Mouse (Mus musculus): ENCODE measurements around the gene Gamt.

The Gamt gene

DNA sequence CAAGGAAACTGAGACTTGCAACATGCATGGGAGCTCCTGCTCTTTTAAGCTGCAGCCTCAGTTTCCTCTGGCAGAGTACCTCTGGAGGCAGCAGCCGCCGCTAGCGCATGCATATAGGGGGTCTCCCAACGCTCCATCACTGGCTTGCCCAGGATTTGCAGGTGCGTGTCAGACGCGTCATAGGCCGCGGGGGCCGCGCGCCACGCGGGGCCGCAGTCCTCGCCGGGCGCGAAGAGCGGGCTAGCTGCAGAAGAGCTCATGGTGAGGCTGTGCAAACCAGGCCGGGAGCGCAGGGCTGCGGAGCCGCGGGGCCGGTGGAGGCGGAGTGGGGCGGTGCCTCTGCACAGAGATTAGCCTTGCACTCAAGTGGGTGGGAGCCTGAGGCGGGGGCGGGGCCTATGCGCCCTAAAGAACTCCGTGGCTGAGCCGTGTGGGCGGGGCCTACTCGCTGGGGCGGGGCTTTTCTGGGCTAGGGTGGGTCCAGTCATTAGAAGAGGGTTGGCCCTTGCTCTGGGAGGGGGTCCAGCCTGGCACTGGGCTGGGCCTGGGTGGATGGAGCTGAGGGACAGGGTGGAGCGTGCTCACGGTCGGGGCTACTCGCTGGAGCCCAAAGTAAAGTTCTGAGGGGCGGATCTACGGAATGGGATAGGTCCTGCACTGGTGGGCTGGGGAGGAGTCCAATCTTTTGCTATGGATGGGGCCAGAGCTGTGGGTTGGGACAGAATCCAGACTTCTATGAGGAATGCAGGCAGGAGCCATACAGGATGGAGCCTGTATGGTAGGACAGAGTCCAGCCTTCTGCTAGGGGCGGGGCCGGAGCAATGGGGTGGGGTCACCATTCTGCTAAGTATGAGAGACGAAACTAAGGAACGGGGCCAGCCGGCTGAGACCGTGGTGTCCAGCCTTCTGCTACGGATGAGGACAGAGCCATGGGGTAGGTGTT, at the start of gene Gamt, which contains the start of gene Dazap1:
Gene Gamt (minus strand): TSS at position 371 of the 943 bp plus-strand sequence.
Gene Dazap1 (plus strand): TSS at position 845 of the 943 bp plus-strand sequence.
- peak; percentile 94 for DNase-seq (ENCODE audit: low read depth, low spot score)

DNA sequence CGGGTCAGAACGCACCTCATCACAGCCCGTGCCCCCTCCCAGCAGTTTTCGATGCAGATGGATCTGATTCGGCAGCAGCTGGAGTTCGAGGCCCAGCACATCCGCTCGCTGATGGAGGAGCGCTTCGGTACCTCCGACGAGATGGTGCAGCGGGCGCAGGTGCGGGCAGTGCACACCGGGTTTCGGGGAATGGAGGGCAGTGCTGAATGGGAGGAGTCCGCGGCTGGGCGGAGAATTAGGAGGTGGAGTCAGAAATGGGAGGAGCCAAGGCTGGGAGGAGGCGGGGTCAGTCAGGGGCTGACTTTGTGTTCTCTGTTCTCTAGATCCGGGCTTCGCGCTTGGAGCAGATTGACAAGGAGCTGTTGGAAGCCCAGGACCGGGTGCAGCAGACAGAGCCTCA, 44.0 kb upstream of the Gamt start:
- DNase-seq (ENCODE audit: low read depth, low spot score) = peak; percentile 34

DNA sequence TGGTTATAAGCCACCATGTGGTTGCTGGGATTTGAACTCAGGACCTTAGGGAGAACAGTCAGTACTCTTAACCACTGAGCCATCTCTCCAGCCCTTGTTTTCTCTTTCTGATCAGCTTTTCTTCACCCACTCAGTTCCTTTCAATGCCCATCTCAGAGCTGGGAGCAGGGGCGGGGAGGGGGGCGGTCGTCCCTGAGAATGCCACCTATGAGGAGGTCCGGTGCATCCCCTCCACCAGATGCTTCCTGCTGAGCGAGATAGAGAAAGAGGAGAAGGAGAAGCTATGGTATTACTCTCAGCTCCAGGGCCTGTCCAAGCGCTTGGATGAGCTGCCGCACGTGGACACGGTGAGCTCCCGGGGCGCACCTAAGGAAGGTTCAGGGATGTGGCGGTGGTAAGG, 43.6 kb upstream of the Gamt start:
- DNase-seq (ENCODE audit: low read depth, low spot score) = no peak

DNA sequence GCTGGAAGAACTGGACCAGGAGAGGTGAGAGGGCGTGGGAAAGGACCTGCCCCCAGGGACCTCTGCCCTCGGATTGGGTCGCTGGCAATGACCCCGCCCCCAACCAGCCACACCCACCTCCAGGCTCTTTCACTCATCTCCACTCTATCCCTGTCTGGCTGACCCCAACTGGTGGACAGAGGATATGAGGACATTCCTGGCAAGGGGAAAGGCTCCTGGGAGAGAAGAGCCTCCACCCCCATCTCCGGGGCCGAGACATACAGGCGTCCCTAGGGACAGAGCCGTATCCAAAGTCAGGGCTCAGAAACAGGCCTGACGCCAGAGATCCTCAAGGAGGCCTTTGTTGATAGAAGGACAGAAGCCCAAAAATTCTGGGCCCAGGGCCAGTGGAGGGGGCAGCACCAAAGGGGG, 41.7 kb upstream of the Gamt start:
- peak; percentile 45 for DNase-seq (ENCODE audit: low read depth, low spot score)

DNA sequence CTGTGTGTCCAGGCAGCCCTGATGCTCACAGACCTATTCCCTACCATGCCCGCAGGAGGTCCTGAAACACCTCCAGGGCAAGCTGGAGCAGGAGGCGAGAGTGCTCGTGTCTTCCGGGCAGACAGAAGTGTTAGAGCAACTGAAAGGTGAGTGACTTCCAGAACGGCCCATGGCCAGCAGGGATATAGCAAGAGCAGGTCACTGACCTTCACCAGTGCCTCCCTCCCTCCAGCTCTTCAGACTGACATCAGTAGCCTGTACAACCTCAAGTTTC, 41.2 kb upstream of the Gamt start:
- no peak for DNase-seq (ENCODE audit: low read depth, low spot score)

DNA sequence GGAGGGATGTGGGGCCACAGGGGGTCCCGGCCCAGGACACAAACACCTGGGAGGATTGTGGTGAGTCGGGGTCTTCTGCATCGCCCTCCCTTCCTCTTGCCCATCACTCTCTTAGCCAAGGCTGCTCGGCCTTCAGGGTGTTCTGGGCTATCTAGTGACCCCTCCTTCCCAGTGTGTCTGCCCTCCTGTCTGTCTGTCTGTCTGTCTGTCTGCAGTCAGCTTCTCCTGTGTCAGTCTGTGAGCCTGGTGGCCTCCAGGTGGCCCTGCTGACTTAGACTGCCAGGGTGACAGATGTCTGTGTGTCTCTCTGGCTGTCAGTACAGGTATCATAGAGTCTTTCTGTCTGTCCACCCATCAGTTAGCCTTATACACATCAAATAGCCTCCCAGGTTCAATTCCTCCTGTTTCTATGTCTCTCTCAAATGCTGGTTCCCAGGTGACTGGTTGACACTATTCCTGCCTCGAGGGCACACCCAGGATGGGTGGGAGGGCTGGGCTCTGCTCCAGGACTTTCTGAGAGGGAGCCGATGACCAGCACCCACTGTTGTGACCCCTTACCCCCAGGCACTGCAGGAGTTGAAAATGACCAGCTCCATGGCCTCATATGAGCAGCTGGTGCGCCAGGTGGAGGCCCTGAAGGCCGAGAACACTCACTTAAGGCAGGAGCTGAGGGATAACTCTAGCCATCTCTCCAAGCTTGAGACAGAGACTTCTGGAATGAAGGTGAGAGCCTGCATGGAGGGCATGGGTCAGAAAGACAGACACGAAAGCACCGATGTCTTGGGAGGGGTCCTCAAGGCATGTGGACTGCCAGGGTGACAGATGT, 40.7 kb upstream of the Gamt start:
- no peak for DNase-seq (ENCODE audit: low read depth, low spot score)

DNA sequence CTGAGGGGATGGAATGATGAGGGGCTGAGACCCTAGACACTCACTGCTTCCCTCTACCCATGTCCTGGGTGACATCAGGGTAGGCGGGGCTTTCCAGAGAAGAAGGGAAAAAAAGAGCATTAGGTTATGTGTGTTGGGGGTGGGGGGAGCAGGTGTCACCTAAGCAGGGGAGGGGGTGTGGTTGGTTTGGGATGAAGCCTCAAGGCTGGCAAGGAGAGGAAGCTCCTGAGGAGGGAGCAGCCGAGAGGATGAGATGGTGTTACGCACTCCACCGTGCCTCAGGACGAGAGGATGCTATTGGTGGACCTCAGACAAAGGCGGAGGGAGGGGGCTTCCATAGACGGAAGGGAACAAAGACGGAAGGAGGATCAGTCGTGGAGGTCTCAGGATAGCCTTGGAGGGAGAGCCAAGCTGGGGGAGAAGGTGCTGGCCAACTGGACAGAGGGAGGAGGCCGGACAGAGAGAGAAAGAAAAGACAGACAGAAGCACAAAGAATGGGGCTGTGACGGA, 39.9 kb upstream of the Gamt start:
- DNase-seq (ENCODE audit: low read depth, low spot score) = peak; percentile 68

DNA sequence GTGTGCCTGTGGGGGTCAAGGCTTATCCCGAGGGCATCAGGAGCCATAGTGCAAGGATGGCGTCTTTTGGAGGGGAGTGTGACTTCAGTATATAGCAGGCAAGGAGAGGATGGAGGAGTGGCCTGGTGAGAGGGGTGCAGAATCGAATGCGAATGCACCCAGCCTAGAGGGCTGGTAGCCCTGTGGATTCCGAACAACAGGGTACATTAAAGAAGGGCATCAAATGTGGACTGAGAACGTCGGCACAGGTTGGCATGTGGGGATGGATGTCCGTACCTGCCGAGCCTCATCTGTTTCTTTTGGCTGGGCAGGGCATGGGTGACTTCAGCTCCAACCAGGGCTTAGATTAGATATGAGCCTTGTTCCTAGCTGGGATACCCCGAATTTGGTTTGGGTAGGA, 39.0 kb upstream of the Gamt start:
- no peak for DNase-seq (ENCODE audit: low read depth, low spot score)

DNA sequence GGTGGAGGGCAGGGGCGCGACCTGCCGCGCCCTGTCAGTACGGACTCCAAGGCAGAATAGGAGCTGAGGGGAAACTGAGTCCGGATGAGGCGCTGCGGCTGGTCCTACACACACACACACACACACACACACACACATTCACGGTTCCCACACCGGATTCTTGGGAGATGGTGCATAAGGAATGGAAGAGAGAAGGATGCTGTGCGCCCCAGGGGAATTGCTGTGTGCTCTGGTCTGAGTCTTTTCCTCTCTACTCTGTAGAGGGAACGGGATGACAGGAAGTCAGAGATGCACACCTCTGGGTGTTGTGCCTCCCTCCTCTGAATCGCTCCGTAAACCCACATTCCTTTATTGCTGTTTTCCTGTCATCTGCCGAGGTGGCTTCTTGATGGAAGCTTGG, 38.5 kb upstream of the Gamt start:
- DNase-seq (ENCODE audit: low read depth, low spot score) = no peak

DNA sequence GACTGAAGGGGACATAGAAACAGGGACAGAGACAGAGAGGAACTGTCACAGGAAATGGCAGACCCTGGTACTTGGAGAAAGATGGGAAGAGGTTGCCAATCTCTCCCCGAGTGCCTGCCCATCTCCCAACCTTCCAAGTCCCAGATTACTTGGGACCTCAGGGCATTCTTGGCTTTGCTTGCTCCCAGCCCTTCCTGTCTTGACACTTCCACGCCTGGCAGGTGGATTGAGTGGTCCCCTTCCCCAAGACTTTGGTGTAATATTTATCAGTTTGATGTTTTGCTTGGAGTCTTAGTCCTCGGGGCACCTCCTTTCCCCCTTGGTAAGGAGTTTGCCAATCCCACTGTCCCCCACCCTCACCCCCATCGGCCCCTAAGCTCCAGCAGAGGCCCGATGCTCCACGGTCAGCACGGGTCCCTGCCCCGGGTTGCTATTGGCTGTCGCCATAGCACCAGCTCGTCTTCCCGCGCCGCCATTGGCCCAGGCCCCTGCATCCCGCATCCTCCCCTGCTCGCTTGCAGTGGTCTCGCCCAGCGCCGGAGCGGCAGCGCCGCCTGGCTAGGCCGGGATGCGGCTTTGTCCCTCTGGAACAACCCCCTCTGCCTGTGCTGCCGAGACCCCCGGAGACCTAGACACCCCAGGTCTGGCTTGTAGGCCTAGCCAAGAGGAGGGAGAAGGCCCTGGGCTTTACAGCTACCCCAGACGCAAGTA, 37.9 kb upstream of the Gamt start:
- peak; percentile 90 for DNase-seq (ENCODE audit: low read depth, low spot score)

DNA sequence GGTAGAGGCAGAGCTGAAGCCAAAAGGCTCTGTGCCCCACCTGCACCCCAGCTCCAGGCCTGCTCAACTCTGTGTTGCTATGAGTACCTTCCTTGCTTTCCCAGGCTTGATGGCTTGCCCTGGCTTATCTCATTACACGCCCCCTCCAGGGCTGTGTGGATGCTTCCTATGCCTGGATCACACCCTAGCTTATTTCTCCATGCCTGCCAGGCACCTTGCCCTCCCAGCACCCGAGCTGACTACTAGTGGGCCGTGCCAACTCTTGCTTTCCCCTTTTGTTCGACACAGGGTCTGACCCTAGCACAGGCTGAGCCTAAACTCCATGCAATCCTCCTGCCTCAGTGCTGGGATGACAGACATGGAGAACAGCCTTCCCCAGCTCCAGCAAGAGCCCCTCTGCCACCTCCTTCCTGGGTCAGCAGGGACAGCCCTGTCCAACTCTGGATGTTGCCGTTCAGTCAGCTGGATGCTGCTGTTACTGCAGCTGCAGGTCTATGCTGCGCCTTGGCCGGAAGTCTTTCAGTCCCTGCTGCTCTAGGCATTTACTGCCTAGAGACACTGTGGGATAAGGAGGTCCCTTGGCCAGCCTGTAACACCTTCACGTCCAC, 36.8 kb upstream of the Gamt start:
- no peak for DNase-seq (ENCODE audit: low read depth, low spot score)

DNA sequence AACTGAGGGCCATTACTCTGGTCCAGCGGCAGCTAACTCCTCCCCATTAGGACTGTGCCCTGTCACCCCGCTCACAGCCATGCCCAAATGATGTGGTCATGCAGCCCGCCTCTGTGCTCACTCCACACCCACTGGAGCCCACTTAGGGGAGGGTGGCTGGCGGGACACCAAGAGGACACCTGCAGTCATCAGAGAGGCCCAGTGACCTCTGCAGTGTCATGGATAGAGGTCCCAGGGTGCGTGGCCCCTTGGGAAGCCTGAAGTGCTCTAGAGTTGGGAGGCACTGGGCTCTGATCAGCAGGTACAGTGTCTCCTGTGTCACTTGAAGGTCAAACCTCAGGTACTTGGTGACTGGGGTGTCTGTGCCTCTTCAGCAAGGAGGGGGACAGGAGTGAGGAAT, 36.0 kb upstream of the Gamt start:
- no peak for DNase-seq (ENCODE audit: low read depth, low spot score)

DNA sequence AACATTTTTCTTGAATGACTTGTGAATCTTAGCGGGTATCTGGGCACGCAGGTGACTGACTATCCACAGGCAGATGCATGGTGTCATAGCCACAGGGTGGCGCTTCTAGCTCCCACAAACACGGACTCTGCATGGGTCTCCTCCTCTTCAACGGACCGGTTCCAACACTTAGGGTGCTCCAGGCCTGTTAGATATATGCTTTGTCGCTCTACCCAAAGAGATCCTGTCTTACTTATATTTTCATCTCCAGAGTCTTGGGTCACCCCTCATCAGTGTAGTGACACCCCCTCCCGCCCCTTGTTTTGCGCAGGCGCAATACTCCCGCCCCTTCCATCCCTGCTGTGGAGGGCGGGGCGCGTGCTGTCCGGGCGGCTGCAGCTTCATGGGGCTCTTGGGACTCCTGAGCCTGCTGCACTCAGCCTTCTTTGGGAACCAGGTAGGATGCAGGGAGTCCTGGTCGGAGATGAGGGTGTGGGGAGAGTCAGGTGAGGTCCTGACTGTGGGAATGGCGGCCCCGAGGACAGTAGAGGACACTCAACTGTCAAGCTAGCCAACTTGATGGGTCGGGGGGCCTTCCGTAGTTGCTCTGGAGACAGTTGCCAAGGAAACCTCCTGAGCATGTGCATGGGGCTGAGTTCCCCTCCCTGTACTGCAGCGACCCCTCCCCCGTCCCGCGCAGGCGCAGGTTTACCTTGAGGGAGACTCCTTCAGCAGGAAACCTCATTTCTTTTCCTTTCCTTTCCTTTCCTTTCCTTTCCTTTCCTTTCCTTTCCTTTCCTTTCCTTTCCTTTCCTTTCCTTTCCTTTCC, 35.0 kb upstream of the Gamt start, which contains the start of gene Apc2:
Gene Apc2 (plus strand): TSS at position 360 of the 808 bp plus-strand sequence.
- DNase-seq (ENCODE audit: low read depth, low spot score) = peak; percentile 84

DNA sequence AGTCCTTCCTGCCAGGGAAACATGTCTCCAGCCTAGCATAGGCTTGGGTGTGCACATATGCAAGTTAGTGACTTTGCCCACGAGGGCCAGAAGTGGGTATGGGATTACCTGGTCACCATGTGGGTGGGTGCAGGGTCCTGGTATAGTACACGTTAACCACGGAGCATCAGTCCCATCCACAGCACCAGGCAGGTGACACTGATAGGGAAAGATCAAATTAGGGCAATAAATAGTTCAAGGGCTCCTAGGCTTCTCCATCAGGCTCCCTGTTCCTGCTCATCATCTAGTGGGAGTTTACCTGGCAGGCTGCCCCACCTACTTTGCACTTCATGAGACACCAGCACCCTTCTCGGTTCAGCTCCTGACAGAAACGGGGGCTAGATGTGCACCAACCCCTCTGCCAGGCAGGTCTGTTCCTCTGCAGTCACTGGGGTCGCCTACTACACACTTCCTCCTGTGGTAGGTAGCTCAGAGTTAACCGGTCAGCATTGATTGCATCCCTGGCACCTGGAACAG, 34.0 kb upstream of the Gamt start:
- no peak for DNase-seq (ENCODE audit: low read depth, low spot score)

DNA sequence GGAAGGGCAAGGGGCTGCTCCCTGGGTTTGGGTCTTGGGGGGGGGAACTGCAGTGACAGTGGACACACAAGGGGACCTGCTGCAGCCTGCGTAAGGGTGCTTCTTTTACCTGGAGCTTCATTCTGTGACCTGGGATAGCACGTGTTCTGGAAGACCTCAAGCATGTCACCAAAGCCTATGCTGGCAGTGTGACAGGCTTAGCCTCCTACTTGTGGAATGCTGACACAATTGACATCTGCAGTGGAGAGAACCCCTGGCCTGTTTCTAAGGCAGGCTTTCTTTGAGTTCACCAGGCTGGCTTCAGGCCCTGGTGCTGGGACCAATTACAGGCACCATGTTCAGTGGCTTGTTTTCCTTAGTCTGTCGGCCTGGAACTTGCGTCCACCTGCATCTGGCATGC, 33.5 kb upstream of the Gamt start:
- no peak for DNase-seq (ENCODE audit: low read depth, low spot score)

DNA sequence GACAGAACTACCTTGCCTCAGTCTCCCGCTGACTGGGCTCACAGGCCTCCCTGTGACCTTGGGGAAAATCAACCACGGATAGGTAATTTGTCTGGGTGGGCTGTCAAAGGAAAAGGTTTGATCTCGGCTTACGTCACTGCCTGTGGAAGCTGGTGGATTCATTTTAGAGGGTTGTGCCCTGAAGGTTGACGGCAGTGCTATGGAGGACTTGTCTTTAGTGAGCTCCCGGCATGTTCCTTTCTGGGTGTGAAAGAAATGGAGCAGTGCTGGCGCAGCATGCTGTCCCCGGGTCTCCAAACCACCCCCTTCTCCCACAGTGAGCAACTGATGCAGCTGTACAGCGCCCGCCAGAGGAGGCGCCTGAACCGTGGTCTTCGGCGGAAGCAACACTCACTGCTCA, 32.5 kb upstream of the Gamt start:
- no peak for DNase-seq (ENCODE audit: low read depth, low spot score)

DNA sequence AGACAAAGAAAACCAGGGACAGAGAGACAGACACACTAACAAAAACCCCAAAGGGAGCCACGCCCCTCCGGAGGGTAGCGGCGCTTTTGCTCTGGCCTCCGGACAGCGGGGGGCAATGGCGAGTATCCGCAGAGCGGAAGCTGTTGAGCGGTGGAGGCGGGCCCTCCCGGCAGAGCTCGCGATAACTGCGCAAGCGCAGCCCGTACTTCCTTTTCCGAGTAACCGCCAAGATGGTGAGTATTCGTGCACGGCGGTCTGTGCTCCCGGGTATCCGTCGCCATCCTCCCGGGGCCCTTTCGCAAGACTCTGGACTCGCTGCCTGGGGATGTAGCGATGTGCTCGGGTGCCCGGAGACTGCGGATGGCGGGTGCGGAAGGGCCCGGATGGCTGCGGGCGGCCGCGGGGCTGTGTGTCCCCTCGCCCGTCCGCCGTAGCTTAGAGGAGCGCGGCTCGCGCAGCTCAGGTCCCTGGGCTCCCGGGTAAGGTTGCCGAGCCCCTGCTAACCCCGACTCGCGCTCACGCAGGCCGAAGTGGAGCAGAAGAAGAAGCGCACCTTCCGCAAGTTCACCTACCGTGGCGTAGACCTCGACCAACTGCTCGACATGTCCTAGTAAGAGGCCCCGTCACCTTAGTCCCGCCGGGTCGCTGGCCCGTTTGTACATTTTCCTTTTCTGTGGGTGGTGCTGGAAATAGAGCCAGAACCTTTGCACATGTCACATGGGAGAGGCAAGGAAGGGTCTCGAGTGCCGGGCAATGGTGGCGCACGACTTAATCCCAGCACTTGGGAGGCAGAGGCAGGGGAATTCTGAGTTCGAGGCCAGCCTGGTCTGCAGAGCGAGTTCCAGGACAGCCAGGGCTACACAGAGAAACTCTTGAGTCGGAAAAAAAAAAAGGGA, 31.7 kb upstream of the Gamt start, which contains the start of gene Rps15:
Gene Rps15 (plus strand): TSS at position 203 of the 896 bp plus-strand sequence.
- DNase-seq (ENCODE audit: low read depth, low spot score) = peak; percentile 97

DNA sequence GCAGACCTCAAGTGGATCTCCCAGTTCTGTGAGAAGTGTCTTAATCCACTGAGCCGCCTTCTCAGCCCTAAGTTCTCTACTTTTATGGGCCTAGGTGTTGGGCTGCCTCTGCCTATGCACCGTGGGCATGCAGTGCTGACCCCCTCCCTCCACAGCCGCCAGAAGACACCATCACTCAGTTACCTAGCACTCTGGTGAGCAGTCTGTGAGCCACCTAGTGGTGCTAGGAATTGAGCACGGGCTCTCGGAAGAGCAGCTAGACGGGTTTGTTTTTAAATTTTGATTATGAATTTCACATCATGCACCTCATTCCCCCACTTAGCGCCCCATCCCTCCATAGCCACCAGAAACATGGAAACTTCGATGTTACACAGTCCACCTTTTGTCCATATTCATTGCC, 27.8 kb upstream of the Gamt start:
- no peak for DNase-seq (ENCODE audit: low read depth, low spot score)

DNA sequence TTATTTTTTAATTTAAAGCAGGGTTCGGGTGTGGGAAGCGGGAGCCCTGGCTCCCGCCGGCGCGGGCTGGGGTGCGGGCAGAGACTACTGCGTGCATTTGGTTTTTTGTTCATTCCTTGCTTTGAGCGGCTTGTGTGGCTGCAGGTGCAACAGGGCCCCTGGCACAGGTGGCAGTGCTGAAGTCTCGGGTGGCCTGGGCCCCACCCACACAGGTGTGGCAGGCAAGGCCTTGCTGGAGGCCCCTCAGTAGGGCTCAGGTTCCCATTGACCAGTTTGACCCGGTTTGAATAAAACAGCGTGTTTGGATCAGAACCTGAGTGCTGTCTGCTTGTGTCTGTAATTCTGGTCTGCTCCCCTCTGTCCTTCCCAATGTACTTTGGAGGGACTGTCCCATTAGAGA, 27.3 kb upstream of the Gamt start:
- no peak for DNase-seq (ENCODE audit: low read depth, low spot score)

Measured in mesoderm, embryonic 11.5 days (tissue).